Mouse (Mus musculus) forebrain, embryonic 13.5 days (tissue): ENCODE measurements around the gene Rpl6. TPM values are rescaled to one million over a fixed set of nuclear protein-coding genes. Genes with fewer than 3 reads are reported as not detected.

ENCODE experiments used
- ATAC-seq: fragments of 200-750 bp; cut with Nextera tagmentation; 2 replicates; pipeline ENCODE4 v1.8.0; 2017
- H3K27ac ChIP-seq: fragments of 300-500 bp; sonication (generic); 2 replicates; pipeline ENCODE4 v1.5.1; 2015; ENCODE audit warnings: inconsistent platforms, mild to moderate bottlenecking, moderate library complexity
- H3K27me3 ChIP-seq: fragments of 300-500 bp; sonication (generic); 2 replicates; pipeline ENCODE4 v1.6.1; 2015; ENCODE audit warnings: mild to moderate bottlenecking, inconsistent platforms
- H3K36me3 ChIP-seq: fragments of 300-500 bp; sonication (generic); 2 replicates; pipeline ENCODE4 v1.6.1; 2015; ENCODE audit warnings: mild to moderate bottlenecking, inconsistent platforms; ENCODE audit not compliant: poor library complexity, severe bottlenecking
- H3K4me1 ChIP-seq: fragments of 300-500 bp; sonication (generic); 2 replicates; pipeline ENCODE4 v1.6.1; 2015; ENCODE audit warnings: inconsistent platforms
- H3K4me2 ChIP-seq: fragments of 300-500 bp; sonication (generic); 2 replicates; pipeline ENCODE4 v1.6.1; 2015; ENCODE audit warnings: inconsistent platforms, mild to moderate bottlenecking, moderate library complexity
- H3K4me3 ChIP-seq: fragments of 300-500 bp; sonication (generic); 2 replicates; pipeline ENCODE4 v1.5.1; 2015; ENCODE audit warnings: mild to moderate bottlenecking, inconsistent platforms
- H3K9ac ChIP-seq: fragments of 300-500 bp; sonication (generic); 2 replicates; pipeline ENCODE4 v1.6.1; 2015; ENCODE audit warnings: mild to moderate bottlenecking, inconsistent platforms
- H3K9me3 ChIP-seq: fragments of 300-500 bp; sonication (generic); replicated peaks from 2 replicates; pipeline ENCODE4 v1.6.1; 2016; ENCODE audit warnings: inconsistent platforms
- WGBS: fragments of 180-500 bp; shearing (Covaris S2); methylation state at CpG from one replicate; pipeline ENCODE4 v1.1.7; 2015; 5-methylcytosine and 5-hydroxymethylcytosine counted together
- polyA plus RNA-seq: library from polyadenylated mRNA; unstranded; fragments of >200 nt; fragmentation: Nextera tagmentation; extraction: Ambion mirVana; gene quantifications from 2 replicates; pipeline ENCODE4 v1.2.1, GENCODE M21; 2015

Gene Rpl6
- polyA plus RNA-seq, 1 experiment from 2014 or later = 500 TPM

DNA sequence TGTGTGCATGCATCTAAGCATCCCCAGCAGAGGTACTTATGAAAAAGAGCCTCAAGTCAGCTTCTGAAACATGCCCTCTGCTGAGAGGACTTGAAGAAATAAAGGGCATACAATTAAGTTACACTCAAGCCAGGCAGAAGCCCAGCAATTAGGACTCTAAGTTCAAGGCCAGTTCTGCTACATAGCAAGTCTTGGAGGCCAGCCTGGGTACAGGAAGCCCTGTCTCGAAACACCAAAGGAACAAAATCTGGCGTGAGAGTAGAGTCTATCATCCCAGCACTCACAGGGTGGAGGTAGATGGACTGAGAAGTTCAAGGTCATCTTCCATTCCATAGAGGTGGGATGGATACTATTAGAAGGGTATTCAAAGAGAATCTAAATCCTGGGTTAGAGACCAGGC lies 19.9 kb upstream of the Rpl6 start:
- peak overlapping the region; percentile 6; the same call in 1 of the 2 replicates for H3K9ac ChIP-seq
- no peak overlapping the region for H3K27ac ChIP-seq
- 95% methylated on average over 2 of the region's 2 CpGs for WGBS
- no peak overlapping the region for H3K4me3 ChIP-seq
- no peaks in the 10 kb centered on the region for H3K9me3 ChIP-seq
- H3K4me1 ChIP-seq = peaks cover 79% of the 10 kb centered on the region
- H3K27me3 ChIP-seq = no peaks in the 10 kb centered on the region
- no peak overlapping the region for H3K4me2 ChIP-seq
- H3K36me3 ChIP-seq = no peaks in the 10 kb centered on the region
- ATAC-seq = no peak

DNA sequence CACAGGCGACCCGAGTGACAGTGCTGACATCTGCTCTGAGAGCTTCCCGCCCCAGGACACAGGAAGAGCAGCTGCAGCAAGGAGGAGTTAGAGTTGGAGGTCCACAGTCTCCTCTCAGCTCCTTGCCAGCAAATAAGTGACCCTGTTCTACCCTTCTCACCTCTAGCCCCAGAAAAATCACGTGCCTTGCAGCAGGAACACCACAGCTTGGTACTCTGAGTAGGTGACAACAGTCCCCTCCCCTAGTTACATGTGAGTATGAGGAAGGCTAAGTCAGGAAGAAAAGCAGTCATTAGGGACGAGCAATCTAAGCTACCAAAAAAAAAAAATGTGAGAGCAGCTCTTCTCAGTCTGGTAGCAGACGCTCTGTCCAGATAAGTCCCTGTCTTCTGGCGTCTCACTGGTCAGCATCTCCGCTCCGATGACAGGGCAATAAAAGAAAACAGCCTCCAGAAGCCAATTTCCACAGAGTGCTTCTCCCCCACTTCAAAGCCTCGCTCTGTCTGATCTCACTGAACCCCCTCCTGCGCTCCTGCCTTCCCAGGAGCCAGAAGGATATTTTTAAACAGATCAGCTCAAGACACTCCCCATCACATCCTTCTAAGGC lies 19.2 kb upstream of the Rpl6 start:
- Histone ChIP-seq H3K27ac (peak overlapping the region; percentile 44; the same call in 1 of the 2 replicates), H3K4me1 (peaks cover 79% of the 10 kb centered on the region), H3K9me3 (no peaks in the 10 kb centered on the region), H3K9ac (peak overlapping the region; percentile 21; the same call in 1 of the 2 replicates), H3K27me3 (no peaks in the 10 kb centered on the region), H3K36me3 (no peaks in the 10 kb centered on the region), H3K4me2 (no peak overlapping the region), H3K4me3 (no peak overlapping the region)
- 60% methylated on average over 11 of the region's 11 CpGs for WGBS
- no peak for ATAC-seq

DNA sequence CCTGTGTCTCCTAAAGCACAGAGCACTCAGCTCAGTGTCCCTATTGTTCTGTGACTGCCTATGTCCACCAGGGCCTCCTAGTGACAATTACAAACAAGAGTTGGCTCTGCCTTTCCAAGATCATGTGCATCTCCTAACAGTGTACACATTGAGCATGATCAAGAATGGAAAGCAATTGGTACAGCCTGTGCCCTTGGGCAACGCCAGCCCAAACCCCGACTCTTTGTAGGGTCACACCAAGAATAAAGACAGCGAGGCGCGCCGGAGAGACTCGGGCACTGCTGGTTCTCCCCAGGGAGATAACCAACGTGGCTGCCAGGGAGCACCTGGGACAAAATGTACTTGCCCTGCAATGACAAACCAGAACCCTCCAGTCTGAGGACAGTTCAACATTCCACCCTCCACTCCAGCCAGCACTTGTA lies 16.7 kb upstream of the Rpl6 start:
- H3K9ac ChIP-seq = 0 out of 2 replicates have a peak overlapping the region, but pooled peaks have one; percentile 27
- no peaks in the 10 kb centered on the region for H3K9me3 ChIP-seq
- H3K27me3 ChIP-seq = no peaks in the 10 kb centered on the region
- H3K4me2 ChIP-seq = no peak overlapping the region
- no peak overlapping the region for H3K4me3 ChIP-seq
- no peak for ATAC-seq
- no peaks in the 10 kb centered on the region for H3K36me3 ChIP-seq
- peaks cover 78% of the 10 kb centered on the region for H3K4me1 ChIP-seq
- H3K27ac ChIP-seq = no peak overlapping the region
- WGBS = 88% methylated on average over 8 of the region's 8 CpGs

DNA sequence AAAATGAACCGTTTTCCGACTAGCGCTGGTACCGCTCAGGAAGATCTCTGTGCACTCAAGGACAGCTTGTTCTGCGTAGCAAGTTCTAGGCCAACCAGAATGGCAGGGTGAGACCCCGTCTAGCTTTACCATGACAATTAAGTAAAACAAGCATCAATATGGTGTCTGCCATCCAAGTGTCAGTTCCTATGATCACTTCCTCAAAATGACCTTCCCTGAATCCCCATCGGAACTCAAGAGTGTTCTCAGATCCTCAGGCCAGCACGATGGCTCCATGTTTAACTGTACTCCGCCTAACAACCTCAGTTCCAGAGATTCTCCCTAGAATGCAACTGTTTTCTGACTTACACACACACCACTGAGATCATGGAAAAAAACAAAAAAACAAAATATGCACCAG lies 16.0 kb upstream of the Rpl6 start:
- ATAC-seq = no peak
- 94% methylated on average over 9 of the region's 9 CpGs for WGBS
- Histone ChIP-seq H3K4me3 (no peak overlapping the region), H3K27me3 (no peaks in the 10 kb centered on the region), H3K4me1 (peaks cover 73% of the 10 kb centered on the region), H3K27ac (no peak overlapping the region), H3K9me3 (no peaks in the 10 kb centered on the region), H3K4me2 (no peak overlapping the region), H3K36me3 (no peaks in the 10 kb centered on the region), H3K9ac (no peak overlapping the region)

DNA sequence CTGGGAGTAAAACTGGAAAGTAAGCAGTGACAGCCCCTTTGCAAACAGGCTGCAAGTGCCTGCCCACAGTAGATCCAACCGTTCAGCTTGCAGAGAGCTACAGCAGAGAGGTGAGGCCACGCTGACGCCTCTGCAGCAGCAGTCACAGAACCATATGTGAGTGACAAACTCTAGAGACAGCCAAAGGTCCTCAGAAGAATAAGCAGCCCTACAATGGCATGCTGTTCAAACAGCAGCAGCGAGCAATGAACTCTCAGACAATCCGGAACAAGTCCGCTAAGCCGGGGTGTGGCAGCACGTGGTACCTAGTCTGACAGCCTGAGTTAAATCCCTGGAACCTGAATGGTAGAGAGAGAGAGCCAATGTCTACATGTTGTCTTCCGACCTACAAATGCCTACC lies 15.1 kb upstream of the Rpl6 start:
- H3K36me3 ChIP-seq = no peaks in the 10 kb centered on the region
- peak overlapping the region; percentile 18; the same call in 1 of the 2 replicates for H3K9ac ChIP-seq
- no peak overlapping the region for H3K27ac ChIP-seq
- H3K4me3 ChIP-seq = 0 out of 2 replicates have a peak overlapping the region, but pooled peaks have one; percentile 6
- H3K27me3 ChIP-seq = 0 out of 2 replicates have a peak, but pooled peaks cover 3% of the 10 kb centered on the region
- H3K4me1 ChIP-seq = peaks cover 64% of the 10 kb centered on the region
- WGBS = 86% methylated on average over 9 of the region's 9 CpGs
- peak overlapping the region; percentile 4; the same call in 1 of the 2 replicates for H3K4me2 ChIP-seq
- no peak for ATAC-seq
- H3K9me3 ChIP-seq = no peaks in the 10 kb centered on the region

DNA sequence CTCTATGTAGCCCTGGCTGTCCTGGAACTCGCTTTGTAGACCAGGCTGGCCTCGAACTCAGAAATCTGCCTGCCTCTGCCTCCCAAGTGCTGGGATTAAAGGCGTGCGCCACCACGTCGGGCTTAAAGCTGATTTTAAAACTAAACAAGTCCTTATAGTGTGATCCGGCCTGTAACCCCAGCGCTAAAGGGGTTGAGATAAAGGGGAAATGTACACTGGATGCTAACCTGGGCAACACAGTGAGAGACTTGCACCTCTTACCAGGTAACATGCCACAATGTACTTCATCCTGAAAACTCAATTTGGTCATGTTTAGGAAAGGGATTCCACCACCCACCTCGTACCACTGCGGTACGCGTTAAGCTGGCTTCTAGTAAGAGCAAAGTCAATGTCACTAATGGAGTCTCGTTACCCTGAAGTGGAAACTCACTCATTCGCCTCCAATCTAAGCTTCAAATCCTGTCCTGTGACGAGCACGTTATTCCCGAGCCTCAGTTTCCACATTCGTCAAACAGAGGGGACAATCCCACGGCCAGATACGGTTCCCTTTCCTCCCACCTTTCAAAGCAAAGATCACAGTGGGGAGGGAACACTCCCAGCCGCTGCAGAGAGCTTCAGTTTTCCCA lies 14.0 kb upstream of the Rpl6 start:
- Histone ChIP-seq H3K27me3 (peaks cover 7% of the 10 kb centered on the region; the same call in 1 of the 2 replicates), H3K4me1 (peaks cover 53% of the 10 kb centered on the region), H3K27ac (peak overlapping the region; percentile 81; the same call in 1 of the 2 replicates), H3K36me3 (no peaks in the 10 kb centered on the region), H3K4me2 (peak overlapping the region; percentile 89), H3K9ac (peak overlapping the region; percentile 93), H3K9me3 (no peaks in the 10 kb centered on the region), H3K4me3 (peak overlapping the region; percentile 96)
- WGBS = 34% methylated on average over 21 of the region's 21 CpGs
- no peak for ATAC-seq

DNA sequence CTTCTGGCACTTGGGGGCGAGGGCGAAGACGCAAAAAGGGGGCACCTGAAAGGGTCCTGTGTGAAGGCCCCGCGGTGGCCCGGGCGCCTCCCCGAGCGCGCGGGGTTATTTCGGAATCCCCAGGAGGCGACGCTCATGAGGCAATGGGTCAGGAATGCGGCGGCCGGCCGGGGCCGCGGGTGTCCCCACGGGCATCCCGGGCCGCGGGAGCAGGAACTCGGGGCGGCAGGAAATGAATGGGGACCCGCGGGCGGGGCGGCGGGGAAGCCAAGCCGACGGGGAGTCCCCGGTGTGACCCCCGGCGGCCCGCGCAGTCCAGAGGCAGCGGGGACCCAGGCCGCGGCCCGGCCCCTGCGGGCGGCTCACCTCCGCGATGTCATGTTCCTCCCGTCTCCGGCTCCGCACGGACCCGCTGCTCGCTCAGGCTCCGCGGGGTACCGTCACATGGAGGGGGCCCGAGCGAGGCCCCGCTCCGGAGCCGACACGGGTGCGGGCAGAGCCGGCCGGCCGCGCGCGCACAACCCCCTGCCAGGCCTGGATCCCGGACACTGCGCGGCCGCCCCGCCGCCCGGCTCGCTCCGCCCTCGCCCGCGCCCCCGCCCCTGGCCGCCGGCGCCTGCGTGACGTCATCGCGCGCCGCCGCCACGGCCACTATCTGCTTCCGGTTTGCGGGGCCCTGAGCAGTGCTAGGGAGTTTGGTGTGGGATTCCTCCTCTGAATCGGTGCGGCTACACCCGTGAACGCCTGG lies 13.3 kb upstream of the Rpl6 start, which contains the start of gene Ptpn11:
TSS of gene Ptpn11 (minus strand) at position 562 of the 748 bp plus-strand sequence.
- peak; percentile 95 for ATAC-seq
- under 1% methylated on average over 78 of the region's 98 CpGs for WGBS
- H3K4me2 ChIP-seq = peak within 1 kb of the TSS; percentile 89
- H3K9ac ChIP-seq = peak within 1 kb of the TSS; percentile 93
- H3K9me3 ChIP-seq = no peaks in the 10 kb centered on the region
- H3K4me3 ChIP-seq = peak within 1 kb of the TSS; percentile 96
- H3K4me1 ChIP-seq = peaks cover 46% of the 10 kb centered on the region
- H3K36me3 ChIP-seq = no peaks in the 10 kb centered on the region
- peak within 1 kb of the TSS; percentile 81 for H3K27ac ChIP-seq
- H3K27me3 ChIP-seq = peaks cover 7% of the 10 kb centered on the region; the same call in 1 of the 2 replicates

DNA sequence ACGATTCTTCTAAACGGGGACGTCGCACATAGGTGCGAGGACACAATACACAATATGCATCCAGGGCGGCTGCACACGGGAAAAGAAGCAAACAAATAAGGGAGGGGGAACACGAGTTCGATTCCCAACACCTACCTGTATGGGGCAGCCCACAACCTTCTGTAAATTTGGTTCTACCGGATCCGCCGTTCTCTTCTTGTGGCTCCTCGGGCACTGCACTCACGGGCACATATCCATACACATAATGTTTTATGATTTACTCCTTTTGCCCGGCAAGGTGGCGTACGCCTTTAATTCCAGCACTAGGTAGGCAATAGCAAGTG lies 12.7 kb upstream of the Rpl6 start:
- no peaks in the 10 kb centered on the region for H3K36me3 ChIP-seq
- H3K4me2 ChIP-seq = peak overlapping the region; percentile 89
- peak; percentile 66; the same call in 1 of the 2 replicates for ATAC-seq
- H3K4me1 ChIP-seq = peaks cover 42% of the 10 kb centered on the region
- peak overlapping the region; percentile 93 for H3K9ac ChIP-seq
- H3K27me3 ChIP-seq = peaks cover 8% of the 10 kb centered on the region; the same call in 1 of the 2 replicates
- peak overlapping the region; percentile 96 for H3K4me3 ChIP-seq
- WGBS = 6% methylated on average over 17 of the region's 17 CpGs
- H3K9me3 ChIP-seq = no peaks in the 10 kb centered on the region
- H3K27ac ChIP-seq = peak overlapping the region; percentile 81

DNA sequence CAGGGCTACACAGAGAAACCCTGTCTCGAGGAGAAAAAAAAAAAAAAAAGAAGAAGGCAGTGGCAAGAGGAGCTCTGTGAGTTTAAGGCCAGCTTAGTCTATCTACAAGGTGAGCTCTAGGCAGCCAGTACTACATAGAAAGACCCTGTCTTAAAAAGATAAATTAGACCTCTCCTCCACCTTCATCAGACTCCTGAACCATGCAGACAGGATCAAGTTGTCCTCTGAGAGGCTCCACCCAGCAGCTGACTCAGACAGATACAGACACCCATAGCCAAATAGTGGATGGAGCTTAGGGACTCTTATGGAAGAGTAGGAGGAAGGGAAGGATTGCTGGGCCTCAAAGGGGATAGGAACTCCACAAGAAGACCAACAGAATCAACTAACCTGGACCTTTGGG lies 10.1 kb upstream of the Rpl6 start:
- Histone ChIP-seq H3K4me2 (no peak overlapping the region), H3K9me3 (no peaks in the 10 kb centered on the region), H3K36me3 (no peaks in the 10 kb centered on the region), H3K27ac (no peak overlapping the region), H3K27me3 (peaks cover 21% of the 10 kb centered on the region; the same call in 1 of the 2 replicates), H3K4me3 (no peak overlapping the region), H3K4me1 (peaks cover 17% of the 10 kb centered on the region), H3K9ac (no peak overlapping the region)
- ATAC-seq = no peak
- 25% methylated on average over 1 of the region's 1 CpGs for WGBS

DNA sequence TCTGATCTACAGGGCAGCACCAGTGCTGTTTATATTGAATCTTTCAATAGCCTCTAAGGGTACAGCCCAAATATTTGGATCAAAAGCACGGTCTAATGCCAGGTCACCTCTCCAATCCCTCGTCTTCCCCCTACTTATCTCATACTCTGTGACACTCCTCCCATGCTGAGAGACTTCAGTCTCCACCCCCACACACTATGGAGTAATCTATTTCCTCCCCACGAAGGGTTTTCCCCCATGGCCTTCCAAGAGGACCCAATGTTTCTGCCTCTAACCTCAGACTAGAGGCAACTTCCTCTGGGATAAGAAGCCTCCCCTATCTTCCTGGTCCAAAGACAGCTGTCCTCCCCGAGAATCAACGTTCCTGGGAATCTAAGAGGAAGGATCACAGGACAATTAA lies 7.5 kb upstream of the Rpl6 start:
- Histone ChIP-seq H3K4me2 (no peak overlapping the region), H3K36me3 (no peaks in the 10 kb centered on the region), H3K9me3 (no peaks in the 10 kb centered on the region), H3K27me3 (peaks cover 25% of the 10 kb centered on the region; the same call in 1 of the 2 replicates), H3K4me3 (no peak overlapping the region), H3K4me1 (peaks cover 1% of the 10 kb centered on the region; the same call in 1 of the 2 replicates), H3K9ac (no peak overlapping the region), H3K27ac (no peak overlapping the region)
- 52% methylated on average over 5 of the region's 5 CpGs for WGBS
- no peak for ATAC-seq

DNA sequence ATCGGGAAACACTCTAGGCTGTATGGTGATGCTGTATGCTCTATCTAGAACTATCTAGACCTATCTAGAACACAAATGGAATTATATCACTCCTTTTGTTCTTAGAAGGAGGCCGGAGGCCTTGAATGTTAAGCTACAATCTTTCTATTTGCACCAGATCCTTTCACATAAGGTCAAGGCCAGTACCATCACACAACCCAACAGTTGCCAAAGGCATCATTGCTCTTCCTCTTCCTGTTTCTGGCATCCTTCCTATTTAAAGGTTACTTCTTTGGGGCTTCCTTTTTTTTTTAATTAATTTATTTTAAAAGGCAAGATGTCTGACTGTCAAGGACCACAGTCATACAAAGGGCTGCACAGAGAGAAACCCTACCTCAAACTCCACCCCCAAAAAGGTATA lies 6.9 kb upstream of the Rpl6 start:
- 81% methylated on average over 2 of the region's 2 CpGs for WGBS
- Histone ChIP-seq H3K4me3 (no peak overlapping the region), H3K27me3 (peaks cover 25% of the 10 kb centered on the region; the same call in 1 of the 2 replicates), H3K4me1 (no peaks in the 10 kb centered on the region), H3K27ac (no peak overlapping the region), H3K36me3 (no peaks in the 10 kb centered on the region), H3K9ac (no peak overlapping the region), H3K9me3 (no peaks in the 10 kb centered on the region), H3K4me2 (no peak overlapping the region)
- no peak for ATAC-seq

DNA sequence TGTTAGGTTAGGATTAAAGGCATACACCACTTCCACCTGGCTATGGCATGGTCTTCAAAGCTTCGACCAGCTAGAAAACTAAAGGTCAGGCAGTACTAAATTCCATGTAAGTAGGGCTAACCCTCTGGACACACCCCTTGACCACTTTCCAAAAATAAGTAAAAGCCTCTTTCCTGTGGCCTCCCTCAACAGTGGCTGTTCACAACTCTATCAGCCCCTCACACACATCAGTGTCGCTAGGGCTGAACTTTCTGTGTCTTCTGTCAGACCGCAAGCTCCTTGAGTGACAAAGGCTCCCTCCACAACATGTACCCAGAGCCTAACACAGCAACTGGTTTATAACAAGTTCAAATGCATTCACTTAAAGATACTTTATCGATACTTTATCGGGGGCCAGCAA lies 5.9 kb upstream of the Rpl6 start:
- no peak overlapping the region for H3K4me3 ChIP-seq
- no peaks in the 10 kb centered on the region for H3K9me3 ChIP-seq
- no peak overlapping the region for H3K9ac ChIP-seq
- no peak overlapping the region for H3K4me2 ChIP-seq
- H3K27me3 ChIP-seq = peaks cover 25% of the 10 kb centered on the region; the same call in 1 of the 2 replicates
- H3K36me3 ChIP-seq = no peaks in the 10 kb centered on the region
- H3K4me1 ChIP-seq = no peaks in the 10 kb centered on the region
- WGBS = 78% methylated on average over 5 of the region's 5 CpGs
- no peak overlapping the region for H3K27ac ChIP-seq
- ATAC-seq = no peak
